Mouse (Mus musculus): ENCODE measurements around the gene Map2k7. TPM values are rescaled to one million over a fixed set of nuclear protein-coding genes. Genes with fewer than 3 reads are reported as not detected.

Gene Map2k7
- polyA plus RNA-seq, 1 experiment: 85.2 TPM

GRCm38 (mm10) chr8:4227919-4228318 lies 10.6 kb upstream of the Map2k7 start:
- Histone ChIP-seq H3K27me3 (ENCODE audit: control insufficient read depth, insufficient read depth, low read length) (no peaks in the 10 kb centered on the region; the same call in 1 of the 2 replicates), H3K4me1 (ENCODE audit: control insufficient read depth, insufficient read depth, low read length) (no peaks in the 10 kb centered on the region), H3K27ac (ENCODE audit: insufficient read depth, low read length) (no peak overlapping the region), H3K4me3 (replicated peaks; ENCODE audit: insufficient read depth, low read depth, low read length) (no peak overlapping the region)
- no peak for TF ChIP-seq POLR2A (IDR thresholded peaks at IDR 0.05; ENCODE audit: borderline replicate concordance, insufficient read depth, low read length)
- TF ChIP-seq CTCF (IDR thresholded peaks at IDR 0.05; ENCODE audit: borderline replicate concordance, insufficient read depth, low read depth, low read length): no peak
- 93% methylated on average over 4 of the region's 4 CpGs for WGBS
- DNase-seq: no peak

GRCm38 (mm10) chr8:4229784-4230183 lies 8.8 kb upstream of the Map2k7 start:
- Histone ChIP-seq H3K27me3 (ENCODE audit: control insufficient read depth, insufficient read depth, low read length) (no peaks in the 10 kb centered on the region; the same call in 1 of the 2 replicates), H3K27ac (ENCODE audit: insufficient read depth, low read length) (no peak overlapping the region), H3K4me3 (replicated peaks; ENCODE audit: insufficient read depth, low read depth, low read length) (no peak overlapping the region), H3K4me1 (ENCODE audit: control insufficient read depth, insufficient read depth, low read length) (no peaks in the 10 kb centered on the region)
- TF ChIP-seq CTCF (IDR thresholded peaks at IDR 0.05; ENCODE audit: borderline replicate concordance, insufficient read depth, low read depth, low read length) (no peak), POLR2A (IDR thresholded peaks at IDR 0.05; ENCODE audit: borderline replicate concordance, insufficient read depth, low read length) (no peak)
- no peak for DNase-seq
- WGBS: 72% methylated on average over 5 of the region's 5 CpGs

GRCm38 (mm10) chr8:4230612-4231351 lies 7.8 kb upstream of the Map2k7 start:
- Histone ChIP-seq H3K27ac (ENCODE audit: insufficient read depth, low read length) (no peak overlapping the region), H3K4me3 (replicated peaks; ENCODE audit: insufficient read depth, low read depth, low read length) (no peak overlapping the region), H3K27me3 (ENCODE audit: control insufficient read depth, insufficient read depth, low read length) (no peaks in the 10 kb centered on the region; the same call in 1 of the 2 replicates), H3K4me1 (ENCODE audit: control insufficient read depth, insufficient read depth, low read length) (no peaks in the 10 kb centered on the region)
- 59% methylated on average over 10 of the region's 10 CpGs for WGBS
- TF ChIP-seq POLR2A (IDR thresholded peaks at IDR 0.05; ENCODE audit: borderline replicate concordance, insufficient read depth, low read length) (no peak), CTCF (IDR thresholded peaks at IDR 0.05; ENCODE audit: borderline replicate concordance, insufficient read depth, low read depth, low read length) (no peak)
- DNase-seq: no peak

- peaks cover 5% of the 10 kb centered on the region for H3K4me1 ChIP-seq (ENCODE audit: control insufficient read depth, insufficient read depth, low read length)
- DNase-seq: no peak
- 16% methylated on average over 15 of the region's 15 CpGs for WGBS
- H3K4me3 ChIP-seq (replicated peaks; ENCODE audit: insufficient read depth, low read depth, low read length): peak overlapping the region; percentile 83
- peak overlapping the region; percentile 82 for H3K27ac ChIP-seq (ENCODE audit: insufficient read depth, low read length)
- H3K27me3 ChIP-seq (ENCODE audit: control insufficient read depth, insufficient read depth, low read length): no peaks in the 10 kb centered on the region
- no peak for TF ChIP-seq CTCF (IDR thresholded peaks at IDR 0.05; ENCODE audit: borderline replicate concordance, insufficient read depth, low read depth, low read length)
- TF ChIP-seq POLR2A (IDR thresholded peaks at IDR 0.05; ENCODE audit: borderline replicate concordance, insufficient read depth, low read length): no peak
Observed at GRCm38 (mm10) chr8:4237814-4238433, 616 bp upstream of the Map2k7 start.

GRCm38 (mm10) chr8:4239193-4239890 lies 802 bp downstream of the Map2k7 start:
- Histone ChIP-seq H3K27me3 (ENCODE audit: control insufficient read depth, insufficient read depth, low read length) (no peaks in the 10 kb centered on the region), H3K4me3 (replicated peaks; ENCODE audit: insufficient read depth, low read depth, low read length) (peak overlapping the region; percentile 83), H3K4me1 (ENCODE audit: control insufficient read depth, insufficient read depth, low read length) (peaks cover 5% of the 10 kb centered on the region), H3K27ac (ENCODE audit: insufficient read depth, low read length) (peak overlapping the region; percentile 35; the same call in 1 of the 2 replicates)
- 8% methylated on average over 19 of the region's 19 CpGs for WGBS
- no peak for TF ChIP-seq CTCF (IDR thresholded peaks at IDR 0.05; ENCODE audit: borderline replicate concordance, insufficient read depth, low read depth, low read length)
- no peak for TF ChIP-seq POLR2A (IDR thresholded peaks at IDR 0.05; ENCODE audit: borderline replicate concordance, insufficient read depth, low read length)
- no peak for DNase-seq

- no peak for DNase-seq
- no peak overlapping the region for H3K27ac ChIP-seq (ENCODE audit: insufficient read depth, low read length)
- H3K4me3 ChIP-seq (replicated peaks; ENCODE audit: insufficient read depth, low read depth, low read length): no peak overlapping the region
- H3K27me3 ChIP-seq (ENCODE audit: control insufficient read depth, insufficient read depth, low read length): no peaks in the 10 kb centered on the region
- no peaks in the 10 kb centered on the region; the same call in none of the 2 replicates for H3K4me1 ChIP-seq (ENCODE audit: control insufficient read depth, insufficient read depth, low read length)
- WGBS: 94% methylated on average over 5 of the region's 5 CpGs
- TF ChIP-seq CTCF (IDR thresholded peaks at IDR 0.05; ENCODE audit: borderline replicate concordance, insufficient read depth, low read depth, low read length): no peak
- TF ChIP-seq POLR2A (IDR thresholded peaks at IDR 0.05; ENCODE audit: borderline replicate concordance, insufficient read depth, low read length): no peak
Observed at GRCm38 (mm10) chr8:4245061-4245460, 6.5 kb downstream of the Map2k7 start.

- H3K4me1 ChIP-seq (ENCODE audit: control insufficient read depth, insufficient read depth, low read length): peaks cover 4% of the 10 kb centered on the region; the same call in 1 of the 2 replicates
- no peak overlapping the region for H3K4me3 ChIP-seq (replicated peaks; ENCODE audit: insufficient read depth, low read depth, low read length)
- no peaks in the 10 kb centered on the region for H3K27me3 ChIP-seq (ENCODE audit: control insufficient read depth, insufficient read depth, low read length)
- H3K27ac ChIP-seq (ENCODE audit: insufficient read depth, low read length): no peak overlapping the region
- no peak for DNase-seq
- 36% methylated on average over 13 of the region's 13 CpGs for WGBS
- TF ChIP-seq POLR2A (IDR thresholded peaks at IDR 0.05; ENCODE audit: borderline replicate concordance, insufficient read depth, low read length) (no peak), CTCF (IDR thresholded peaks at IDR 0.05; ENCODE audit: borderline replicate concordance, insufficient read depth, low read depth, low read length) (no peak)
Observed at GRCm38 (mm10) chr8:4245737-4246136, 7.2 kb downstream of the Map2k7 start.

All from cerebellum, adult 2 months (tissue).